11 mouse cellular contexts compared by ENCODE assay signal in the genomic region with DNA sequence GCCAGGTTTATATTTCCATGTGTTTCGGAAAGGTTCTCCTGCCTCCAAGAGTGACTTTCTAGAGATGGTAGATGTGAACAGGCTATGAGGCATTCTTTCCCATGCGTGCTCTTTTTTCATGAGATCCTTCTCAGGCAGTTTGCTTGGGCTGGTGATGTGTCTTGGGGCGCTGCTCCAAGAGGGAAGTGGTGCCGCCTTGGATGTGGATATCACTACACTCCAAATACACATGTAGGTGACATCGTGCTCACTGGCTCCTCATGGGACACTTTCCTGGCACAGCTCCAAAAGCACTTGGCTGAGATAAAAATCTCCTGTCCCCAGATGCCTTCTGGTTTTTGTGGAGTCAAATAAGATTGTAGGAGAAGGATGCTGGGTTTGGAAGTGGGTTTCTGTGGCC. TPM values are rescaled to one million over a fixed set of nuclear protein-coding genes. Genes with fewer than 3 reads are reported as not detected.
DNase-seq lines count a peak whose midpoint lies in the region; ATAC-seq and TF ChIP-seq lines count a peak whose summit lies in the region.
"Had no signal": no experiment of that assay in that cellular context is flagged by ENCODE, and none has a peak within 500 bp of the region (broad histone marks: within the 10 kb centered on the region; RNA-seq: fewer than 3 reads in every experiment).

No protein-coding gene starts in this region.

- H3K4me2 ChIP-seq in forebrain, embryonic 13.5 days: no peak overlapping the region
- no peak overlapping the region for H3K4me2 ChIP-seq in forebrain, embryonic 16.5 days (ENCODE audit: low read length)
- H3K4me2 ChIP-seq in lung, embryonic 14.5 days: no peak overlapping the region
- H3K4me2 ChIP-seq: embryonic facial prominence, embryonic 12.5 days; midbrain, embryonic 12.5 days had no signal

- no peak for ATAC-seq in forebrain, embryonic 13.5 days
- no peak for ATAC-seq in forebrain, embryonic 16.5 days
- ATAC-seq in lung, embryonic 14.5 days (ENCODE audit: insufficient read depth): no peak

- peaks cover 19% of the 10 kb centered on the region for H3K4me1 ChIP-seq in forebrain, embryonic 13.5 days
- peaks cover 12% of the 10 kb centered on the region for H3K4me1 ChIP-seq in forebrain, embryonic 16.5 days (replicated peaks; ENCODE audit: control insufficient read depth, insufficient read depth, low read length)
- H3K4me1 ChIP-seq in lung, embryonic 14.5 days (ENCODE audit: insufficient read depth): no peaks in the 10 kb centered on the region; the same call in 1 of the 2 replicates
- 0 out of 2 replicates have a peak, but pooled peaks cover 2% of the 10 kb centered on the region for H3K4me1 ChIP-seq in lung, adult 2 months (ENCODE audit: control insufficient read depth, insufficient read depth, low read length)
- H3K4me1 ChIP-seq: midbrain, embryonic 12.5 days had no signal

- no peak for TF ChIP-seq CTCF in lung, embryonic 14.5 days (IDR thresholded peaks at IDR 0.05; ENCODE audit: low read depth)
- TF ChIP-seq CTCF in lung, adult 2 months (IDR thresholded peaks at IDR 0.05; ENCODE audit: insufficient read depth, low read length): no peak

- H3K27me3 ChIP-seq in forebrain, embryonic 13.5 days: no peaks in the 10 kb centered on the region
- H3K27me3 ChIP-seq in forebrain, embryonic 16.5 days (replicated peaks; ENCODE audit: control insufficient read depth, insufficient read depth, low read length): no peaks in the 10 kb centered on the region
- H3K27me3 ChIP-seq in lung, embryonic 14.5 days (ENCODE audit: insufficient read depth, low read length): no peaks in the 10 kb centered on the region
- H3K27me3 ChIP-seq: CH12.LX; embryonic facial prominence, embryonic 12.5 days; midbrain, embryonic 12.5 days had no signal

- peak overlapping the region; percentile 37 for H3K27ac ChIP-seq in forebrain, embryonic 13.5 days
- H3K27ac ChIP-seq in forebrain, embryonic 16.5 days (ENCODE audit: low read length): no peak overlapping the region
- no peak overlapping the region for H3K27ac ChIP-seq in lung, embryonic 14.5 days (ENCODE audit: low read depth)
- H3K27ac ChIP-seq: embryonic facial prominence, embryonic 12.5 days; midbrain, embryonic 12.5 days had no signal

- H3K9me3 ChIP-seq in forebrain, embryonic 13.5 days (replicated peaks): no peaks in the 10 kb centered on the region
- no peaks in the 10 kb centered on the region for H3K9me3 ChIP-seq in forebrain, embryonic 16.5 days (ENCODE audit: control insufficient read depth, low read length)
- H3K9me3 ChIP-seq in lung, embryonic 14.5 days (ENCODE audit: low read depth, low read length): no peaks in the 10 kb centered on the region
- H3K9me3 ChIP-seq: embryonic facial prominence, embryonic 12.5 days; midbrain, embryonic 12.5 days had no signal

- WGBS in forebrain, embryonic 13.5 days: 70% methylated on average over 5 of the region's 5 CpGs
- WGBS in forebrain, embryonic 16.5 days: 55% methylated on average over 5 of the region's 5 CpGs
- 49% methylated on average over 5 of the region's 5 CpGs for WGBS in lung, embryonic 14.5 days
- WGBS in lung, adult 2 months: 30% methylated on average over 5 of the region's 5 CpGs

- H3K36me3 ChIP-seq in forebrain, embryonic 13.5 days (ENCODE audit: poor library complexity, severe bottlenecking): peaks cover 8% of the 10 kb centered on the region; the same call in 1 of the 2 replicates
- H3K36me3 ChIP-seq in forebrain, embryonic 16.5 days (ENCODE audit: control insufficient read depth, insufficient read depth): no peaks in the 10 kb centered on the region
- H3K36me3 ChIP-seq in lung, embryonic 14.5 days (ENCODE audit: insufficient read depth): no peaks in the 10 kb centered on the region
- H3K36me3 ChIP-seq: embryonic facial prominence, embryonic 12.5 days; midbrain, embryonic 12.5 days had no signal

- H3K4me3 ChIP-seq in forebrain, embryonic 13.5 days: no peak overlapping the region
- H3K4me3 ChIP-seq in forebrain, embryonic 16.5 days (replicated peaks; ENCODE audit: low read length): no peak overlapping the region
- H3K4me3 ChIP-seq in lung, embryonic 14.5 days (ENCODE audit: low read depth, low read length): no peak overlapping the region
- H3K4me3 ChIP-seq in lung, adult 2 months (replicated peaks; ENCODE audit: extremely low read depth, low read depth, low read length): no peak overlapping the region
- H3K4me3 ChIP-seq: embryonic facial prominence, embryonic 12.5 days; midbrain, embryonic 12.5 days had no signal

- H3K9ac ChIP-seq in forebrain, embryonic 13.5 days: no peak overlapping the region
- no peak overlapping the region for H3K9ac ChIP-seq in forebrain, embryonic 16.5 days (replicated peaks; ENCODE audit: low read depth, low read length)
- H3K9ac ChIP-seq in lung, embryonic 14.5 days: no peak overlapping the region
- H3K9ac ChIP-seq: embryonic facial prominence, embryonic 12.5 days; midbrain, embryonic 12.5 days had no signal

- no peak for TF ChIP-seq POLR2A in lung, adult 2 months (IDR thresholded peaks at IDR 0.05; ENCODE audit: borderline replicate concordance, extremely low read depth, low read depth, low read length)

- peak; percentile 53 for DNase-seq in lung, embryonic 14.5 days
- no peak for DNase-seq in lung, adult 2 months
- peak; percentile 30 to 51 for DNase-seq in frontal cortex, postnatal 36 days (ENCODE audit: low spot score in 2 of 2)
- peak; percentile 54 for DNase-seq in lung, postnatal 14 days
- no peak for DNase-seq in embryo, embryonic 10.5 days (ENCODE audit: low spot score)
- DNase-seq in layer of hippocampus, postnatal 36 days: no peak

RNA-seq across cellular contexts. Expression of a gene that starts 31.6 kb away (rescaled TPM):
- polyA plus RNA-seq in forebrain, embryonic 13.5 days (2015; fragmentation: Nextera tagmentation; extraction: Ambion mirVana): 2.4 and 2.5 TPM in 2 replicates
- 2.4 and 2.6 TPM in 2 replicates for polyA plus RNA-seq in forebrain, embryonic 16.5 days (2015; fragmentation: Nextera tagmentation; extraction: Ambion mirVana)
- polyA plus RNA-seq in lung, embryonic 14.5 days (2014; fragmentation: Nextera tagmentation; extraction: Ambion mirVana): 1.0 and 1.3 TPM in 2 replicates
- polyA plus RNA-seq in lung, adult 2 months (2012; rRNA removed): 1.7 and 2.7 TPM in 2 replicates
- total RNA-seq in layer of hippocampus, postnatal 36 days (2021): 10 to 100 TPM; 48.9 to 49.5 TPM

Comparison
In these comparisons a context has a peak if more than half of its experiments do, and no peak if none do; other contexts are left out.
1. DNase-seq: peak in lung, embryonic 14.5 days (single experiment), frontal cortex, postnatal 36 days (2 of 2) and lung, postnatal 14 days (single experiment); none in lung, adult 2 months (single experiment), embryo, embryonic 10.5 days (single experiment) and layer of hippocampus, postnatal 36 days (0 of 2).